Mouse (Mus musculus): ENCODE measurements around the gene Gucy2e.

Gene Gucy2e

DNA sequence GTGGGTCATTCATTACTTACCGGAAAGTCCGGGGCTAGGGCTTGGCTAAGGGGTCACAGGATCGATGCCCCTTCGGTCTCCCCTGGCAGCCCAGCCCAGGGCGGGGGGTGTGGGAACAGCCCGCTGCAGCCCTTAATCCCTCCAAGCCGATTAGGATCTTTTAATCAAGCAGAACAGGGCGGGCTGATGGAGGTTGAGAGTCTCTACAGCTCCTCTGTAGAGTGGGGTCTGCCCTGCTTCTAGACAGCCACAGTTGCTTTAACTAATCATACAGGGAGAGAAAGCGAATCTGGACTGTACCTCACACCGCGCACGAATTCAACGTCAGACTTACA lies at the start of gene Gucy2e:
Gucy2e (minus strand) TSS at position 111 of the 335 bp plus-strand sequence.
- DNase-seq: no peak

DNA sequence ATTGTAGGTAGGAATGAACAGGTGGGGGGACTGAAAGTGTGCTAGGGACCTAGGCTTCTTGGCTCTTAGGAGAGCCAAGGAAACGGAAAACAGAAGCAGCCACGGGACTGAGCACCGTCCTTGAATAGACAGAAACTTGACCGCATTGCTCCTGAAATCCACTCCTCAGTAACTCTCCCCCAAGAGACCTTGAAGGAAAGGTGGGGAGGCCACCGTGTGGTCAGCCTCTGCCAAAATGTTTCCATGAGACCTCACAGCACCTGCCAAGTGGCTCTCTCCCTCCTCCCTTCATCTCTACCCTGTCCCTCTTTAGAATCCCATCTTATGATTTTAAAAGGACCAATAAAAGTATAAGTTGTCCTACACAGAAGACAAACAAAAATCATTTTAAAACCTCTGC lies 40.4 kb upstream of the Gucy2e start:
- no peak for DNase-seq

DNA sequence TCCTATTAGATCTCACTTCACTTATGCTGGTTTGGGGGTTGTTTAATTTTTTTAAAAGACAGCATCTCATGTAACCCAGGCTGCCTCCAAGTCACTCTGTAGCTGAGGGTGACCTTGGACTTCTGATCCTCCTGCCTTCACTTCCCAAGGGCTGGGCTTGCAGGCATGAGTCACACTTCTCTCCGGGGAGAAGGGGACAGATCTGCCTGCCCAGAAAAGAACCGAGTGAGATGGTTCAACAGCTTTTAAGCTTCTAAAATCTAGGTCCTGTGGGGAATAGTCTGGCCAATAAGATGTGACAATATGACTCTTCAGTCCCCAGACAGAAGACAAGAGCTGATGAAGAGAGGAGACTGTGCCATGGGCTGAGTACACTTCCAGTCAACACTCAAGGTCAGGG lies 39.2 kb upstream of the Gucy2e start:
- peak; percentile 94 for DNase-seq

DNA sequence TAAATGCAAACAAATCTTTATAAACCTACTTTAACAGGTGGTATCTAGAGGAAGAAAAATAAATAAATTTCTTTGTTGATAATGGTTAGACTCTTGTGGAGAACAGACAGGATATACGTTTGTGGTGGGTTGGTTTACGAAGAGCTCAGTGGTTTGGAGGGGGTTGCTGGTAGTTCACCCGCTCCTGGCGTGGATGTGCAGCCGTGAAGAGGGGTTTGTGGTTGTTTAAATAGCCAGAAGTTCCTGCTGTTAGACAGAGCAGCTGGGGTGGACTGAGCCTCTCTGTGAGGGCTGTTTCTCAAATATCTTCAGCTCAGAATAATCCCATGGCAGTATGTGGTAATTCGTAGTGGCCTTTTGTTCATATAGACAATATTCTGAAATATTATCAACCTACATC lies 38.8 kb upstream of the Gucy2e start:
- no peak for DNase-seq

DNA sequence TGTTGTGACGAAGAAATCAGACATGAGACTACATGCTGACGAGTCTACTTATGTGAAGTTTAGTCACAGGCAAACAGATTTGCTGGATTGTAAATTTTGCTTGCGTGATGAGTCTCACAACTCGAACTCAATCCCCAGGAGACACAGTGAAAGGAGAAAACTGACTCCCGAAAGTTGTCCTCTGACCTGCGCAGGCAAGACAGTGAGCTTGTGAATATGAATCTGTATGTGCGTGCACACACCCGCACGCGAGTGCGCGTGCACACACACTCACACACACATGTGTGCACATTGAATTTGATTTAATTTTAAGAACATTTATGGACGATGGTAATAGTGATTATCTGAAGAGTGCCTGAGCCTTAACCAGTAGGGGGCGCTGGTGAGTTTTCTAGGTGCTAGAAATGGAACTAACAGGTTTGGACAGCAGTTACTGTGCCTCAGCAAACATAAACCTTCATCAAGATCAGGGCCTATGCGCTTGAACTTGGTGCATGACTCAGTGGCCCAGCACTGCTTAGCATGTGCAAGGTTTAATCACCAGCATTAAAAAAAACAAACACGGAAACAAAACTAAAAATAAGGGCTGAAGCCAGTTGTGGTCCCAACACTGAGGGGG lies 35.4 kb upstream of the Gucy2e start:
- peak; percentile 92 for DNase-seq

DNA sequence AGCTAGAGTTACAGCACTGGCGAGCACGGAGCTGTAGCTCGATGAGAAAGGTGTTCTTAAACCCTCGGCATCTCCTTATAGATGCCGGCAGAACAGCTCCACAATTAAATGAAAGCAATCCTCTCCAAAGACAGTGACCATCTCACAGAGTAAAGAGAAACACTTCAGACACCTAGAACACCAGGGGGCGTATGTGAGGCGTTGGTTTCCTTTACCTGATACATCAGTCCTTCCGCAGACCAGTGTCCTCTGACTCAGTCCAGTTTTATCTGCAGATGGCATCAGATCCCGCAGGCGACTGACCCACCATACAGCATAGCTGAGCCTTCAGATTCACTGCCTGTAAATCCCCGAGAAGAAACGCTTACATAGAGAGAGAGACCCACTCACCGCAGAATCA lies 32.7 kb upstream of the Gucy2e start:
- no peak for DNase-seq

DNA sequence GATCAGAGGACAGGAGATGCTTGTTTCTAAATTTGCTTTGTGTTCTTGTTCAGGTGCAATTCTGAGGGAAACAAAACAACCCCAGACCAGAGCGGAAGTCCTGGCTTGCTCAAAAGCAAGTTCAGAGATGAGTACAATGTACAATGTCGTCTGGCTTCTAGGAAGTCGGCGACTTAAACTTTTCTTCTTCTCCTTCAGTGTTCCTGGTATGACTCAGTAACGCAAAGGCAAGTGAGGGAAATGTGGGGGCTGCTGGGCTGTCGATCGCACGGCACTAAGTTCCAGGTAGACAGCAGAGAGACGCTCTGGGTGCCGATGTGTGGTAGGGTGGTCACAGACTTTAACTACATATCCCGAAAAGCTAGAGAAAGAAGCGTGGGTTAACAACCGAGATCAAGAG lies 31.3 kb upstream of the Gucy2e start:
- no peak for DNase-seq

DNA sequence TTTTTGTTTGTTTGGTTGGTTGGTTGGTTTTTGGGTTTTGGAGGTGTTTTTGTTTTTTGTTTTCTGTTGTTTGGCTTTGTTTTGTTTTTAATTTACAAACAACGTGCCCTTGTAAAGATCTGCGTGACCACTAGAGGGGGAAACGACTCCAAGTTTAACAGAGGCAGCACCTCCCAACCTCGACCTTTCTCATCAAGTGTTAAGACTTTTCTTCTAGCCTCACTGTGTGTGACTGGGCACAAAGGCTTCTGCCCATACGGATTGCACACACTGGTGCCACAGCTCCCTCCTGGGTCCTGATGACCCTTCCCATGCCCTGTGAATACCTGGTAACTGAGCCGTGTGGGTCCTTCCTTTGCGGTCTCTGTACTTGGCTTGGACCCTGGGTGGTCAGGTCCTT lies 30.5 kb upstream of the Gucy2e start:
- DNase-seq: no peak

DNA sequence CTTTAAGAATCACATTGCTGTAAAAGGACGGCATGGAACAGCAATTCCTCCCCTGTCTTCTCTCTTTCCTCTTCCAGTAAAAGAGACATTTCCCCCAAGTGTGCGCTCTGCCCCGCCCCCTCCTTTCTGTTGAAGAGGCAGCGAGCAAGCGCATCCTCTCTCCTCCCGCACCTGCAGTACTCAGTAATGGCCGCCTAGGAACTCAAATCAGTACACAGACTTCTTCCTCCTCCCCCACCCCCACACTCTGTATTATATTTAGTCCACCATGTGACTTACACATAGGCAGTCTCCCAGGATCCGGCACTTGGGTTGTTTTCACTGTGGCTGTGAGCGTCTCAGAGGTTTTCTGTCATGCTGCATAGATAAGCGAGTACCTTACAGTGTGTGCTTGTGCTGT lies 29.4 kb upstream of the Gucy2e start:
- DNase-seq: peak; percentile 96

DNA sequence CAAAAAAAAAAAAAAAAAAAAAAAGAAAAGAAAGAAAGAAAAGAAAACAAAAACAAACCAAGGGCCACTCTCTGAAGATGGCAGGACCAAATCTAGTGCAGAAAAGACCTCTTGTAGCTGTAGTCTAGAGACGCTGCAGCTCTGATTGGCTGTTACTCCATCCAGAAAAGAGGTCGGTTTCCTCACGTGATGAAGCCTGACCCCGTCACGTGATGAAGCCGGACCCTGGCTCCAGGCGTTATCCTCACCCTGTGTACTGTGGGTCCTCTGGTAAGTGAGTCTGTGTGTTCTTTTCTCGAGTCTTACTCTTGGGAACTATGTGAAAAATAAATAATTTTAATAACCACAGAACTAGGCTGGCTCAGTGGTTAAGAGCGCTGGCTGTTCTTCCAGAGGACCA lies 28.6 kb upstream of the Gucy2e start:
- DNase-seq: no peak

DNA sequence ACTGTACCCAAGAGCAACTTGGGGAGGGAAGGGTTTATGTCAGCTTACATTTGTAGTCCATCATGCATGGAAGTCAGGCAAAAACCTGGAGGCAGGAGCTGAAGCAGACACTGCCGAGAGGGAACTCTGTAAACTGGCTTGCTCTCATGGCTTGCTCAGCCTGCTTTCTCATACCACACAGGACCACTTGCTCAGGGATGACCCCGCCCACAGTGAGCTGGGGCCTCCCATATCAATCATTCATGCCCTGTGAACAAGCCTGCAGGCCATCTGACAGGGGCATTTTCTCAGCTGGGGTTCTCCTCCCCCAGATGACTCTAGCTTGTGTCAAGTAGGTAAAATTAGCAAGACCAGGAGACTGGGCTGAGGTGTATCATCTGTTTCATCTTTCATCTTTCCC lies 27.4 kb upstream of the Gucy2e start:
- no peak for DNase-seq

DNA sequence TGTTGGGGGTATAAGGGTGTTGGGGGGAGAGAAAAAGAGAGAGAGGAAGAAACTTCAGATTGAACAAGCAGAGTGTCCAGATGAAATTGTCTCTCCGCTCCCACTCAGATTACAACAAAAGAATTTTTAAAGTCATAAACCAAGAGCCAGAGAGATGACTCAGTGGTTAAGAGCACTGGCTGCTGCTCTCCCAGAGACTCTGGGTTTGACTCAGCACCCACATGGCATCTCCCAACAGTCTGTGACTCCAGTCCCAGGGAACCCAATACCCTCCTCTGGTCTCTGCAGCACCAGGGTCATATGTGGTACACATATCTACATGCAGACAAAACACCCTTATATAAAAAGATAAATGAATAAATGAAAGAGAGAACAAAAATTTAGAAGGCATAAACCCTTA lies 23.3 kb upstream of the Gucy2e start:
- DNase-seq: no peak

DNA sequence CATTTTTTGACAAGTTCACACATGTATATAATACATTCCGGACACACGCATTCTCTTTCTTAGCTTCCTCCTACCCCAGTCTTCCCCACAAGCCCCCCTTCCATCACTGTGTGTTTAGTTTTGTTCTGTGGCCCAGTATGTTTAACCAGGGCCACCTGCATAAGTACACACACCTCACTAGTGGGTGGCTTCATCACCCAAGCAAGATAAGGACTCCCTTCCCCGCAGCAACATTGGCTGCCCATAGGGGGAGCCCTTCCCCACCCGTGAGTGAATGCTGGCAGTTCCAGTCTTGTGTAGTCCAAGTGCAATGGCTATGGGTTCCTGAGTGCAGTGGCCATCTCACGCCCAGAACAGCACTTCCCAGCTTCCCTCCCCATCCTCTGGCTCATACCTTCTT lies 21.5 kb upstream of the Gucy2e start:
- peak; percentile 91 for DNase-seq

DNA sequence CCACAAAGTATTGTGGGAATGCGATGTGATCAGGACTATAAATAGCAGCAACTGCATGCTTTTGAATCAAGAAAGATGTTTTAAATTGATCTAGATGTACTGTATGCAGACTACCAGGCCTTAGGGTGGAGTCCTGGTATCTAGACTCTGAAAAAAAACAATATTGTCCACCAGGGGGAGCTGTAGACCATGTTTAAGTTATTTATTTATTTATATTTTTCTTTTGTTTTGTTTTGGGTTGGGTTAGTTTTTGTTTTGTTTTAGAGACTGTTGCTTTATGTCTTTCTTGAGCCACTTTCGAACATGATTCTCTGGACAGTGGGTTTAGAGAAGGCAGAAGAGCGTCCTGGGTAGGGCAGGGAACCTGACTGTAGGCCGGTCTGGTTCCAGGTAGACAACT lies 21.0 kb upstream of the Gucy2e start:
- no peak for DNase-seq

DNA sequence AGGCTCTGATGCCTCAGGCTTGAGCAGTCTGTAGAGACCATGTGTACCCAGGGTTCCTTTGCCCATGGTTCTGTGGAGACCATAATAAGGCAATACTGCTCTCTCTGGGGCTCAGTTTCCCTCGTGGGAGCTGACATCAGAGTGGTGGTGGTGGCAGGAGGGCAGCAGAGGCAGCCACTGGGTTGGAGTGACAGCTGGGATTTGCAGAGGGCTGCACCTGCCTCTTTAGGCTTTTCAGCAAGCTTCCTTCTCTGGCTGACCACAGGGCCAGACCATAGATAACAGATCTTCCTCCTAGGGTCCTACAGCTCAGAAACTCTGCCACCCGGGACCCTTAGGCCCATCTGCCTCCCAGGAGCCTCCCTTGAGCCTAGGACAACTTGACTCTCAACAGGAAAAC lies 20.2 kb upstream of the Gucy2e start:
- DNase-seq: peak; percentile 83

DNA sequence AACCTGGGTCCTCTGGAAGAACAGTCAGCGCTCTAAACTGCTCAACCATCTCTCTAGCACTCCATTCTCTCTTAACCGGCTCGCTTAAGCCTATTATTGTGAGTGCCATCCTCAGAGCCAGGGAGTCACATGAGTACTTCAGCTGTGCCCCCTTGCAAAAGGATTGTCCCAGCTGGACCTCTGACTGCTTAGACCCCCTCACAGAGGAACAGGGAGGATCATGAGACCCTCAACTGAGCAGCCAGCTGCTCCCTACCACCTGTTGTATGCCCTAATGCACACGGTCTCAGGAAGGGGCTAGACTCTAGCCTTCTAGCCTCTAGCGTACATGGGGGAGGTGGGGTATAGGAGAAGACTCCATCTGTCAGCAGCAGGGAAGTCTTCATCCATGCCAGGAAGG lies 18.0 kb upstream of the Gucy2e start:
- DNase-seq: no peak

DNA sequence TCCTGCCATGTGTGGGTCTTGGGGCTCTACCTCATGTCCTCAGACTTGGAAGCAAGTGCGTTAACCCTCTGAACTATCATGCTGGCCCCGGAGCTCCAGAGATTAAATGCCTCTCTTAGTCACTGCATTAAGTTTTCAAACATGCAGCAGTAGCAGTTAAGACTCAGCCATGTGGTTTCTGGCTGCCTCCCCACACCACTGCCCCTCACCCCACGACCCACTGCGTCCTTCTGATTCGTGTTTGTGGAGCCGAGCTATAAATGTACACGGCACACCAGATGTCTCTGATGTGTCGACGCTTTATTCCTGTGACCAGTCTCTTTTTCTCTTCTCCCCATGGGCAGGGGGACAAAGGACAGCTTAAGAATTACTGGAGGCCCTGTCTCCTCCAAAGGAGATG lies 16.3 kb upstream of the Gucy2e start:
- no peak for DNase-seq

DNA sequence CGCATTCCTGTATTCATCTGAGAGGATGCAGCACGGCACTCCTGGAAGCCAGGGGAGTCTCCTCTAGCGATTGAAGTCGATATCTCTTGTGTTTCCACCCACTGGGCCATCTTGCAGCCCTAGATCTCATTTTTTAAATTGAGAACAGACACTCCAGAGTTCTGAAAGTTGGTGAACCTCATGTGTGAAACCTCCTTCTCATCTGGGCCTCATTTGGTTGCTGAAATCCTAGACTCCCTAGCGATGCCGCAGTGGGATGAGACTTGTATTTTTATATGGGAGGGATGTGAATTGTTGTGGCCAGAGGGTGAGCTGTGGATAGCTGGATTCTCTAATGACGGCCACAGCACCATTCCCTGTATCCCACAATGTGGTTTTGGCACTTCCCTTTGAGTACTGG lies 15.1 kb upstream of the Gucy2e start:
- peak; percentile 82 for DNase-seq

DNA sequence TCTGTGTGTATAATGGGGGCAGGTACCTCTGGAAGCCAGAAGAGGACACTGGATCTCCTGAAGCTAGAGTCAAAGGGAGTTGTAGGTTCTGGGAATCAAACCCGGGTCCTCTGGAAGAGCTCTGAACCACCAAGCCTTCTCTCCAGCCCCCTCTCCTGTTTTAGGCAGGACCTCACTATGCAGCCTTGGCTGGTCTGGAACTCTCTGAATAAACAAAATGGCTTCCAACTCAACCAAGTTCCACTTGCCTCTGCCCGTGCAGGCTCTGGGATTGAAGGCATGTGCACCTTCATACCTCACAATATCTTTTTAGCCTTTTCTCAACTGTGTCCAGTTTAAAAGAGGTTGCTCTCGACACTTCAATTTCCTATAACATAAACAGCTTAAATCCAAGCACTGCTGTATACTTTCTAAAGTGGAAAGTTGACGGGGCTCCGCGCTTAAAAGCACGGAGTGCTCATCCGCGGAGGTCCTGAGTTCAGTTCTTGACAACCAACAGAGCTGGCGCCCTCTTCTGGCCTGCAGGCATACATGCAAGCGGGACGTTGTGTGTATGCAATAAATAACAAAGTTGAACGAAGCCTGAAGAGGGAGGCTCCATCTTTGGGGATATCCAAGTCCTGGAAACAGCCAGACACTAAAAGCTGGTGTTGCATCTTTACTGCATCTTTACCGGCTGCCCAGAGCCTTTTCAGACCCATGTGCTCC lies 14.5 kb upstream of the Gucy2e start:
- DNase-seq: no peak

DNA sequence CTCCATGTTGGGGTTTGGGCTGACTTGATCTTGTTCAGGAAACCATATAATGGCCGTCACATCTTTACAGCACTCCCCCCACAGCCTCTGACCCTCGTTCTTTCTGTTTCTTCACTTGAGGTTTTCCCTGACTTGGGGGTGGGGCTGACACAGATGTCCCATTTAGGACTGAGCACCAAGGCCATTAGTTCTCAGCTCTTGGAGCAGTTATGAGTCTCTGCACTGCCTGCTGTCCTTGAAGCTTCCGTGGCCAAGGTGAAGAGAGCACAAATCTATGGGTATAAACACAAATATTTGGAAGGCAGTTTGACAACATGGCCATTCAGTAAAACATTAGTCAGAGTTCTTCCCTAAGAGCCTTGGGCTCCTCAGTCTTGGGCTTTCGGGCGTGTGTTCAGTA lies 13.3 kb upstream of the Gucy2e start:
- no peak for DNase-seq

DNA sequence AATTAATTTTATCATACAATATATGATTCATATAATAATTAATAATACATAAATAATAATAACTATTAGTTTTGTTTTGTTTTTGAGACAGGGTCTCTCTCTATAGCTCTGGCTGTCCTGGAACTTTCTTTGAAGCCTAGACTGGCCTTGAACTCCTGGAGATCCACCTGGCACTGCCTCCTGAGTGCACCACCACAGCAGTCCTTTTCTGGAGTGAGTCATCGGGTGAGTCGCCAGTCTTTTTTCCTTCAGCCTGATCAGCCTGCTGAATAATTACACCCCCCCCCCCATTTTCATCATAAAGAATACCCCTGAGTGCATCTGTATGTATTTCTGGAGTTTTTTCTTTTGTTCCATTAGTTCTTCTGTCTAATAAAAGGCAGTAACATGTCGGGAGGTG lies 12.3 kb upstream of the Gucy2e start:
- DNase-seq: no peak

DNA sequence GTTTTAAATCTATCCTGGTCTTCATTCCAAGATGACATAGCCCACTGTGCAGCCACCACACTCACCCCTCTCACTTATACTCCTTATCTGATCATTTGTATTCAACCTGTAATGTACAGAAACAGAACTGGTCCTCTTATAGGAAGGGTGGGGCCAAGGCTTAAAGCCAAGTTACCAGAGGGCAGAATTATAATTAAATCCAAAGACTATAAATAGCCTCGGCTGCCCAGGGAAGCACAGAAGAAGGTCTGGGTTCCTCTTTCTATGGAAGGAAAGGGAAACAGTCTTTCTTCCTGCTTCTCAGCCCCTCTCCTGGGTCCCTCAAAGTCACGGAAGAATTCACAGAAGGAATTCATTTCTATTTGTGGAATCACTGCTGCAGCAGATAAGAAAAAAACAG lies 8.8 kb upstream of the Gucy2e start:
- DNase-seq: peak; percentile 92

DNA sequence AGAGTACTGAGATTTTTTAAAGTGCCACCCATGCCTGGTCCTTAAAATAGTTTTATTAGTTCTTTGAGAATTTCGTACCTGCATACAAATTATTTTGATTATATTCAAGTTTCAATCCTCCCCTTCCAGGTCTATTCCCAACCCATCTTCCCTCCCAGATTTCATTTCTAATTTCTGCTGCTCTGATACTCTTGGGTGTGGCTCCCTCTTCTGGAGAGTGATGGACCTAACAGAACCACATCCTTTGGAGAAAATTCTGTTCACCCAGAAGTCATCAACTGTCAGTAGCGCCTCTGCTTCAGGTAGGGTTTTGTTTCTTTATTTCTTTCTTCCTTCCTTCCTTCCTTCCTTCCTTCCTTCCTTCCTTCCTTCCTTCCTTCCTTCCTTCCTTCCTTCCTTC lies 8.1 kb upstream of the Gucy2e start:
- DNase-seq: no peak

DNA sequence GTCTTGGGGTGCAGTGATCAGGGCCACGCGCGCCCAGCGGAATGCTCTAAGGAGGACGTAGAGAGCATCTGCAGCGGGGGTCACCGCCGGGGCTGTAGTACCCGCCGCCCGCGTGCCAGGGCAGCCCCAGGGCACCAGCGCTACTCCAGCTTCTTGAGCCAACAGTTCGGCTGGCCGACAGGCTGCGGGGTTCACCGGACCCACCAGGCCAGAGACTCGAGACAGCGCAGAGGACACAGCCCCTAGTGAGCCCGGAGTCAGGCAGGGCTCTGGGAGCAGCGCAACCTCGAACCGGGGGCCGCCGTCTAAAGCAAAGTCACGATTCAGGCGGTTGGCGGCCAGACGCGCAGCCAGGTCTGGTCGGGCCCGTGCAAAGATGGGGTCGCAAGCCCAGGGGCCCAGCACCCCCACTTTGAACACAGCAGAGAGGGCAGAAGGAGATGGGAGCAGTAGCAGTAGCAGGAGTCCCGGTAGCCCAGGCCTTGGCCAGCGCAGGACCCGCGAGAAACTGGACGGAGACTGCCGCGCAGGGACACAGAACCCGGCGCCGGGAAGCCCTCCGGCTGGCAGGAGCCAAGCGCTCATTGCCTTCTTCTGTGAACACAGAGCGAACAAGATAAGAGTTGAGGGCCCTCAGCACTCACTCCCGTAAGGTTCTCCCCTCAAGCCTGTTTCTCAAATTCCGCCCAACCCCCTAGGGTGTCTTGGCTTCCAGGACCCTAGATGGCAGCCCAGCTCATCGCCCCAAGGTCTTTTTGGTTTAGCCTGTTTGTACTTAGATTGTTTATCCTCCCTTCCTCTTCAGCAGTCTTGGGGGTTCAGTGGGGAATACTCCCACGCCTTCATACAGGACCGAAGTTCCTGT lies 543 bp downstream of the Gucy2e start:
- DNase-seq: peak; percentile 88

All from heart, adult 11 months (tissue).